Mouse (Mus musculus) heart, adult 2 months (tissue): Measurements from ENCODE around the gene Nudt9.

Experiments
- CTCF ChIP-seq: fragments of 200-600 bp; IDR thresholded peaks from 2 replicates; pipeline ENCODE4 v1.8.1; 2022; ENCODE audit warnings: antibody characterized with exemption, mild to moderate bottlenecking, moderate library complexity
- EP300 ChIP-seq: fragments of 200-500 bp; IDR thresholded peaks from 2 replicates; pipeline ENCODE4 v1.6.1; 2011; ENCODE audit warnings: low read depth, low read length, control low read depth; ENCODE audit not compliant: insufficient read depth
- POLR2A ChIP-seq: fragments of 200-500 bp; IDR thresholded peaks from 2 replicates; pipeline ENCODE4 v1.6.1; 2011; ENCODE audit warnings: mild to moderate bottlenecking, low read depth, low read length, control low read depth; ENCODE audit not compliant: insufficient read depth

DNA sequence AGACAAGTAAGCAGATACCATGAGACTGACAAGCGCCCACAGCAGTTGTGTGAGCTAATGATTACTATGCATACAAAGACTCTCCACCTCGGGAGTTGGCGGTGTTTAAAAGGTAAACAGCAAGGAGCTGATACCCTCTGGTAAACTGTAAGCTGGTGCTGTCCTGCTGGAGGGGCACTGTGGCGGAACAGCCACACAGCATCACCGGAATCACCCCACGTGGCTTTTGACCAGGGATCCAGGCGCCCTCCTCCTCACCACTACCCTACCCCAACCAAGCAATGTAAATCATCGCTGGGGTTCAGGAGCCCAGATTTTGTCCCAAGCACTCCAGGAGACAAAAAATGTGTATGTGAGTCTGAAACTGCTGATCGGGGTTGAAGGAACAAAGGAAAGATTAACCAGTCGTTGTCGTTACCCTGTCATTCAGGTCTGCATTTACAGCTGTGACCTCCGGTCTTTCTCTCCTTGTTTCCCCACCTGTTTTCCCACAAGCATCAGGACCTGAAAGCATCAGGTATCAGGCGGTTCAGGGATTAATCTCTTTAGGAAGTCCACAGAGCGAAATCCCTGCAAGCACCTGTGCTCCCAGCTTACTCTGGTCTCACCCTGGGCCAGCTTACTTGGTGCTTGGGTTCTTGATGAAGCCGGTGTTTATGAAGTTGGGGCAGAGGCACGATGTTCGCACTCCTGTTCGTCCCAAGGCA is 43.4 kb upstream of the Nudt9 start:
- TF ChIP-seq CTCF (no peak), POLR2A (no peak), EP300 (no peak)
